Mouse (Mus musculus) intestine, embryonic 15.5 days (tissue): ENCODE data around the gene Olr1. TPM values are rescaled to one million over a fixed set of nuclear protein-coding genes. Genes with fewer than 3 reads are reported as not detected.

ENCODE experiments used
- ATAC-seq: fragments of 200-750 bp; cut with Nextera tagmentation; 2 replicates; pipeline ENCODE4 v1.8.0; 2017; ENCODE audit warnings: moderate TSS enrichment, moderate library complexity
- H3K27ac ChIP-seq: fragments of 300-500 bp; sonication (generic); 2 replicates; pipeline ENCODE4 v1.5.1; 2015; ENCODE audit warnings: mild to moderate bottlenecking, inconsistent platforms
- H3K27me3 ChIP-seq: fragments of 300-500 bp; sonication (generic); replicated peaks from 2 replicates; pipeline ENCODE4 v1.6.1; 2015; ENCODE audit warnings: inconsistent platforms
- H3K36me3 ChIP-seq: fragments of 300-500 bp; sonication (generic); 2 replicates; pipeline ENCODE4 v1.6.1; 2015; ENCODE audit warnings: inconsistent platforms
- H3K4me1 ChIP-seq: fragments of 300-500 bp; sonication (generic); replicated peaks from 2 replicates; pipeline ENCODE4 v1.6.1; 2015; ENCODE audit warnings: inconsistent platforms
- H3K4me2 ChIP-seq: fragments of 300-500 bp; sonication (generic); replicated peaks from 2 replicates; pipeline ENCODE4 v1.6.1; 2015; ENCODE audit warnings: mild to moderate bottlenecking, inconsistent platforms
- H3K4me3 ChIP-seq: fragments of 300-500 bp; sonication (generic); replicated peaks from 2 replicates; pipeline ENCODE4 v1.5.1; 2015; ENCODE audit warnings: inconsistent platforms
- H3K9ac ChIP-seq: fragments of 300-500 bp; sonication (generic); 2 replicates; pipeline ENCODE4 v1.6.1; 2015; ENCODE audit warnings: inconsistent platforms
- H3K9me3 ChIP-seq: fragments of 300-500 bp; sonication (generic); 2 replicates; pipeline ENCODE4 v1.6.1; 2016; ENCODE audit warnings: inconsistent platforms
- WGBS: fragments of 180-500 bp; shearing (Covaris S2); methylation state at CpG from one replicate; pipeline ENCODE4 v1.1.7; 2015; 5-methylcytosine and 5-hydroxymethylcytosine counted together
- polyA plus RNA-seq: library from polyadenylated mRNA; unstranded; fragments of >200 nt; fragmentation: Nextera tagmentation; extraction: Ambion mirVana; gene quantifications from 2 replicates; pipeline ENCODE4 v1.2.1, GENCODE M21; 2015

Olr1 gene
- polyA plus RNA-seq, 1 experiment from 2014 or later: 0.04 TPM

DNA sequence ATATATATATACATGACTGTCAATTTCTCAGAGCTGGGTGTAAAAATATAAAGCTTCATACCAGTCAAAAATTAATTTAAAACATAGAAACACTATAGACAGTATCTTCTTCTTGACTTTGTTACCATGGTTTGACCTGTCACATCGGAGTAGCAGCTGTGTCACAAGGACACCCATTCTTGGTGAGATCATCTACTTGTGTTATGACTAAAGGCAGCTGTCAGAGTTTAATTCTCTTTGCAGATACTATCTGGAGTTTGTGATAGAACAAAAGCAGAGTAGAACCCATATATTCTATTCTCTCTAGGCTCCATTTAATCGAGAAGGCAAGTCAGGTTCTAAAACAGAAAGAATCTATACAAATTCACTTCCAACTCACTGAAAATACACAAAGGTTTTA lies 68.9 kb downstream of the Olr1 start:
- Histone ChIP-seq H3K4me1 (no peaks in the 10 kb centered on the region), H3K27ac (no peak overlapping the region), H3K9me3 (no peaks in the 10 kb centered on the region), H3K36me3 (no peaks in the 10 kb centered on the region), H3K9ac (no peak overlapping the region), H3K4me2 (no peak overlapping the region), H3K4me3 (no peak overlapping the region), H3K27me3 (no peaks in the 10 kb centered on the region)
- ATAC-seq: no peak
- 90% methylated on average over 2 of the region's 2 CpGs for WGBS

DNA sequence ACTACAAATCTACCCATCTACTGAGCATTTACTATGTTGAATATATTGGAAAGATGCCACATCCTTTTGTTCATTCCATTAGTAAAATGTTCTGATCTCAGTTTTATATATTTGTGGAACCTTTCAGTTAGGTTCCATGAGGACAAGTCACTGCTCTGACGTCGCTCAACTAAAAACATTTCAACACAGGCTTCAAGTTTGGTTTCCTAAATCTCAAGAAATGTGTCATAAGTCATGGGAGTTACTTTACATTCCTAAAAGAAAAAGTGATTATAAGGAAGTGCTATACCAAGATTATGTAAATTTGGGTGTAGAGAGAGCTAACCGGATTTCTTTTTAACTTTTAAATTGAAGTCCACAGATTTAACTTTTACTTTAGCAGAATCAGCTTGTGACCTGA lies 70.9 kb downstream of the Olr1 start:
- no peak overlapping the region for H3K4me2 ChIP-seq
- H3K4me3 ChIP-seq: no peak overlapping the region
- 86% methylated on average over 3 of the region's 3 CpGs for WGBS
- H3K9ac ChIP-seq: no peak overlapping the region
- no peaks in the 10 kb centered on the region for H3K9me3 ChIP-seq
- ATAC-seq: no peak
- no peak overlapping the region for H3K27ac ChIP-seq
- H3K27me3 ChIP-seq: no peaks in the 10 kb centered on the region
- no peaks in the 10 kb centered on the region for H3K4me1 ChIP-seq
- H3K36me3 ChIP-seq: no peaks in the 10 kb centered on the region

Other genes starting within 250 kb of the Olr1 start
- 0.19 and 0.28 TPM in 2 replicates for gene Cd69, start 231.7 kb downstream of the Olr1 start, polyA plus RNA-seq
- gene 4922502D21Rik, start 175.4 kb downstream of the Olr1 start, polyA plus RNA-seq: not detected in 2 replicates
- gene Clec12a, start 164.5 kb downstream of the Olr1 start, polyA plus RNA-seq: 0.80 and 0.87 TPM in 2 replicates
- gene Clec12b, start 121.3 kb downstream of the Olr1 start, polyA plus RNA-seq: not detected in 2 replicates
- 1.2 and 1.3 TPM in 2 replicates for gene Clec1b, start 109.9 kb downstream of the Olr1 start, polyA plus RNA-seq
- 0.13 and 0.20 TPM in 2 replicates for gene Clec9a, start 98.3 kb downstream of the Olr1 start, polyA plus RNA-seq
- gene Clec1a, start 55.2 kb downstream of the Olr1 start, polyA plus RNA-seq: 3.8 and 4.3 TPM in 2 replicates
- 0.09 TPM in 1 of 2 replicates, not detected in the other for gene Tmem52b, start 5.4 kb upstream of the Olr1 start, polyA plus RNA-seq
- gene Gabarapl1, start 26.0 kb upstream of the Olr1 start, polyA plus RNA-seq: 38.5 and 43.7 TPM in 2 replicates
- gene Klre1, start 70.7 kb upstream of the Olr1 start, polyA plus RNA-seq: not detected in 2 replicates
- gene Klrd1, start 84.6 kb upstream of the Olr1 start, polyA plus RNA-seq: 1.3 and 1.8 TPM in 2 replicates
- gene Klrk1, start 116.7 kb upstream of the Olr1 start, polyA plus RNA-seq: 0.15 and 0.29 TPM in 2 replicates
- not detected in 2 replicates for gene Klrc3, start 136.2 kb upstream of the Olr1 start, polyA plus RNA-seq
- 0.09 TPM in 1 of 2 replicates, not detected in the other for gene Klrc2, start 153.5 kb upstream of the Olr1 start, polyA plus RNA-seq
- 0.39 and 0.40 TPM in 2 replicates for gene Klrc1, start 171.8 kb upstream of the Olr1 start, polyA plus RNA-seq
- not detected in 2 replicates for gene Klri1, start 210.0 kb upstream of the Olr1 start, polyA plus RNA-seq
- gene Klri2, start 233.3 kb upstream of the Olr1 start, polyA plus RNA-seq: 0.10 and 0.11 TPM in 2 replicates